Mouse (Mus musculus): ENCODE data around the gene Cntn4. TPM values are rescaled to one million over a fixed set of nuclear protein-coding genes. Genes with fewer than 3 reads are reported as not detected.

Cntn4 gene
- polyA plus RNA-seq, 1 experiment from 2014 or later, result 3.0 TPM

- peak; percentile 92 for ATAC-seq
These were observed 169.8 kb downstream of the Cntn4 start for GRCm38 (mm10) chr6:105847296-105847695.

GRCm38 (mm10) chr6:105892838-105893237, 215.4 kb downstream of the Cntn4 start:
- no peaks in the 10 kb centered on the region for H3K27me3 ChIP-seq
- WGBS, result 55% methylated on average over 4 of the region's 4 CpGs
- no peak overlapping the region for H3K27ac ChIP-seq
- ATAC-seq, result no peak
- no peak overlapping the region for H3K4me3 ChIP-seq
- H3K4me1 ChIP-seq, result no peaks in the 10 kb centered on the region
- no peak overlapping the region for H3K4me2 ChIP-seq
- no peak overlapping the region for H3K9ac ChIP-seq
- H3K9me3 ChIP-seq (replicated peaks), result no peaks in the 10 kb centered on the region
- no peaks in the 10 kb centered on the region for H3K36me3 ChIP-seq (ENCODE audit: poor library complexity, severe bottlenecking)

More at GRCm38 (mm10) chr6:105847296-105847695, 169.8 kb downstream of the Cntn4 start:
- Histone ChIP-seq H3K36me3 (ENCODE audit: poor library complexity, severe bottlenecking) (no peaks in the 10 kb centered on the region), H3K4me1 (peaks cover 4% of the 10 kb centered on the region; the same call in 1 of the 2 replicates), H3K4me3 (no peak overlapping the region), H3K9ac (no peak overlapping the region), H3K27me3 (no peaks in the 10 kb centered on the region), H3K27ac (no peak overlapping the region), H3K9me3 (replicated peaks) (no peaks in the 10 kb centered on the region), H3K4me2 (no peak overlapping the region)
- WGBS, result 51% methylated on average over 1 of the region's 1 CpGs

GRCm38 (mm10) chr6:105938485-105938884, 261.0 kb downstream of the Cntn4 start:
- ATAC-seq, result no peak
- no peak overlapping the region for H3K9ac ChIP-seq

GRCm38 (mm10) chr6:105939303-105939702, 261.8 kb downstream of the Cntn4 start:
- no peak for ATAC-seq
- H3K9ac ChIP-seq, result no peak overlapping the region
- no peaks in the 10 kb centered on the region for H3K27me3 ChIP-seq
- H3K4me1 ChIP-seq, result no peaks in the 10 kb centered on the region
- no peak overlapping the region for H3K4me3 ChIP-seq
- WGBS, result 85% methylated on average over 2 of the region's 2 CpGs
- no peaks in the 10 kb centered on the region for H3K9me3 ChIP-seq (replicated peaks)
- H3K4me2 ChIP-seq, result no peak overlapping the region
- H3K27ac ChIP-seq, result no peak overlapping the region
- H3K36me3 ChIP-seq (ENCODE audit: poor library complexity, severe bottlenecking), result no peaks in the 10 kb centered on the region

More at GRCm38 (mm10) chr6:105938485-105938884, 261.0 kb downstream of the Cntn4 start:
- Histone ChIP-seq H3K4me3 (no peak overlapping the region), H3K27ac (no peak overlapping the region), H3K9me3 (replicated peaks) (no peaks in the 10 kb centered on the region), H3K36me3 (ENCODE audit: poor library complexity, severe bottlenecking) (no peaks in the 10 kb centered on the region), H3K27me3 (no peaks in the 10 kb centered on the region), H3K4me1 (no peaks in the 10 kb centered on the region), H3K4me2 (no peak overlapping the region)
- WGBS, result 89% methylated on average over 1 of the region's 1 CpGs

GRCm38 (mm10) chr6:105940591-105940990, 263.1 kb downstream of the Cntn4 start:
- Histone ChIP-seq H3K9me3 (replicated peaks) (no peaks in the 10 kb centered on the region), H3K4me2 (no peak overlapping the region), H3K4me1 (no peaks in the 10 kb centered on the region), H3K36me3 (ENCODE audit: poor library complexity, severe bottlenecking) (no peaks in the 10 kb centered on the region), H3K27me3 (no peaks in the 10 kb centered on the region), H3K4me3 (no peak overlapping the region), H3K27ac (no peak overlapping the region), H3K9ac (no peak overlapping the region)
- ATAC-seq, result no peak

GRCm38 (mm10) chr6:105991492-105991891, 314.0 kb downstream of the Cntn4 start:
- ATAC-seq, result no peak
- H3K9me3 ChIP-seq (replicated peaks), result no peaks in the 10 kb centered on the region
- 78% methylated on average over 1 of the region's 1 CpGs for WGBS
- H3K36me3 ChIP-seq (ENCODE audit: poor library complexity, severe bottlenecking), result no peaks in the 10 kb centered on the region
- no peaks in the 10 kb centered on the region for H3K27me3 ChIP-seq
- no peak overlapping the region for H3K4me3 ChIP-seq
- no peak overlapping the region for H3K4me2 ChIP-seq
- no peaks in the 10 kb centered on the region for H3K4me1 ChIP-seq
- H3K27ac ChIP-seq, result no peak overlapping the region
- H3K9ac ChIP-seq, result no peak overlapping the region

GRCm38 (mm10) chr6:106013018-106013417, 335.6 kb downstream of the Cntn4 start:
- ATAC-seq, result no peak
- Histone ChIP-seq H3K4me2 (no peak overlapping the region), H3K4me3 (no peak overlapping the region), H3K9ac (no peak overlapping the region), H3K4me1 (no peaks in the 10 kb centered on the region), H3K27ac (no peak overlapping the region), H3K9me3 (replicated peaks) (no peaks in the 10 kb centered on the region), H3K27me3 (no peaks in the 10 kb centered on the region), H3K36me3 (ENCODE audit: poor library complexity, severe bottlenecking) (no peaks in the 10 kb centered on the region)
- 87% methylated on average over 5 of the region's 5 CpGs for WGBS

GRCm38 (mm10) chr6:106015126-106015525, 337.7 kb downstream of the Cntn4 start:
- WGBS, result 47% methylated on average over 1 of the region's 1 CpGs
- H3K9me3 ChIP-seq (replicated peaks), result no peaks in the 10 kb centered on the region
- H3K36me3 ChIP-seq (ENCODE audit: poor library complexity, severe bottlenecking), result no peaks in the 10 kb centered on the region
- no peaks in the 10 kb centered on the region for H3K27me3 ChIP-seq
- no peak overlapping the region for H3K27ac ChIP-seq
- H3K9ac ChIP-seq, result no peak overlapping the region
- ATAC-seq, result no peak
- H3K4me3 ChIP-seq, result no peak overlapping the region
- H3K4me2 ChIP-seq, result no peak overlapping the region
- H3K4me1 ChIP-seq, result no peaks in the 10 kb centered on the region

- H3K27ac ChIP-seq, result no peak overlapping the region
- no peaks in the 10 kb centered on the region for H3K36me3 ChIP-seq (ENCODE audit: poor library complexity, severe bottlenecking)
- 84% methylated on average over 2 of the region's 2 CpGs for WGBS
- ATAC-seq, result no peak
- H3K4me2 ChIP-seq, result no peak overlapping the region
- no peaks in the 10 kb centered on the region for H3K4me1 ChIP-seq
- H3K27me3 ChIP-seq, result no peaks in the 10 kb centered on the region
- no peaks in the 10 kb centered on the region for H3K9me3 ChIP-seq (replicated peaks)
- H3K4me3 ChIP-seq, result no peak overlapping the region
- H3K9ac ChIP-seq, result no peak overlapping the region
These were observed 371.4 kb downstream of the Cntn4 start for GRCm38 (mm10) chr6:106048878-106049277.

- no peak overlapping the region for H3K27ac ChIP-seq
- H3K27me3 ChIP-seq, result no peaks in the 10 kb centered on the region
- no peaks in the 10 kb centered on the region for H3K36me3 ChIP-seq (ENCODE audit: poor library complexity, severe bottlenecking)
- no peaks in the 10 kb centered on the region for H3K4me1 ChIP-seq
- no peak overlapping the region for H3K4me2 ChIP-seq
- no peak overlapping the region for H3K9ac ChIP-seq
- no peak overlapping the region for H3K4me3 ChIP-seq
- no peak for ATAC-seq
- WGBS, result 80% methylated on average over 1 of the region's 1 CpGs
- no peaks in the 10 kb centered on the region for H3K9me3 ChIP-seq (replicated peaks)
These were observed 378.7 kb downstream of the Cntn4 start for GRCm38 (mm10) chr6:106056123-106056522.

- peak; percentile 53; the same call in 1 of the 2 replicates for ATAC-seq
- H3K27ac ChIP-seq, result no peak overlapping the region
- H3K9ac ChIP-seq, result no peak overlapping the region
These were observed 400.7 kb downstream of the Cntn4 start for GRCm38 (mm10) chr6:106078071-106078603.

GRCm38 (mm10) chr6:106078629-106079028, 401.2 kb downstream of the Cntn4 start:
- no peak overlapping the region for H3K27ac ChIP-seq
- no peak for ATAC-seq
- H3K4me2 ChIP-seq, result no peak overlapping the region
- no peaks in the 10 kb centered on the region for H3K36me3 ChIP-seq (ENCODE audit: poor library complexity, severe bottlenecking)
- H3K4me1 ChIP-seq, result peaks cover 5% of the 10 kb centered on the region; the same call in 1 of the 2 replicates
- H3K9ac ChIP-seq, result no peak overlapping the region
- H3K4me3 ChIP-seq, result no peak overlapping the region
- no peaks in the 10 kb centered on the region for H3K27me3 ChIP-seq
- H3K9me3 ChIP-seq (replicated peaks), result no peaks in the 10 kb centered on the region

More at GRCm38 (mm10) chr6:106078071-106078603, 400.7 kb downstream of the Cntn4 start:
- no peaks in the 10 kb centered on the region for H3K27me3 ChIP-seq
- H3K4me2 ChIP-seq, result no peak overlapping the region
- no peaks in the 10 kb centered on the region for H3K9me3 ChIP-seq (replicated peaks)
- WGBS, result 15% methylated on average over 4 of the region's 4 CpGs
- H3K36me3 ChIP-seq (ENCODE audit: poor library complexity, severe bottlenecking), result no peaks in the 10 kb centered on the region
- H3K4me3 ChIP-seq, result no peak overlapping the region
- H3K4me1 ChIP-seq, result peaks cover 5% of the 10 kb centered on the region; the same call in 1 of the 2 replicates

- 90% methylated on average over 4 of the region's 4 CpGs for WGBS
- Histone ChIP-seq H3K36me3 (ENCODE audit: poor library complexity, severe bottlenecking) (no peaks in the 10 kb centered on the region), H3K27ac (no peak overlapping the region), H3K4me2 (no peak overlapping the region), H3K4me3 (no peak overlapping the region), H3K9ac (no peak overlapping the region), H3K4me1 (no peaks in the 10 kb centered on the region), H3K9me3 (replicated peaks) (no peaks in the 10 kb centered on the region), H3K27me3 (no peaks in the 10 kb centered on the region)
- ATAC-seq, result no peak
These were observed 420.4 kb downstream of the Cntn4 start for GRCm38 (mm10) chr6:106097856-106098255.
